Mouse (Mus musculus) CH12.LX (cell line): Measurements from ENCODE around the gene Mybpc1. TPM values are rescaled to one million over a fixed set of nuclear protein-coding genes. Genes with fewer than 3 reads are reported as not detected.
A peak's percentile ranks its signal among the peaks of the same experiment; 100 is the strongest.

Source experiments
- DNase-seq: peaks from one replicate; pipeline ENCODE4 v3.0.0-alpha.2; 2013; ENCODE audit errors: extremely low read depth
- H3K27ac ChIP-seq: 2 replicates; pipeline ENCODE4 v1.5.1; 2012; ENCODE audit warnings: low read depth, mild to moderate bottlenecking, control low read depth, moderate library complexity; ENCODE audit not compliant: insufficient read depth
- H3K27me3 ChIP-seq: replicated peaks from 2 replicates; pipeline ENCODE3; 2012; ENCODE audit warnings: inconsistent platforms
- H3K36me3 ChIP-seq, 2 experiments: replicated peaks in 1 of 2; 2 replicates each; pipeline versions ENCODE3 to v1.6.1; 2012; ENCODE audit warnings: inconsistent platforms in 1 of 2, low read length in 1 of 2, mild to moderate bottlenecking in 1 of 2, mixed read lengths in 1 of 2, moderate library complexity in 1 of 2; ENCODE audit not compliant: control insufficient read depth in 1 of 2, insufficient read depth in 1 of 2
- H3K4me1 ChIP-seq, 2 experiments: 2 replicates each; pipeline ENCODE4 v1.6.1; 2012; ENCODE audit warnings: inconsistent platforms in 1 of 2, moderate library complexity in 1 of 2; ENCODE audit not compliant: insufficient read depth in 2 of 2, control insufficient read depth in 1 of 2
- H3K4me2 ChIP-seq: 2 replicates; pipeline ENCODE4 v1.6.1; 2012; ENCODE audit warnings: low read depth, mild to moderate bottlenecking, control low read depth; ENCODE audit not compliant: poor library complexity, insufficient read depth, severe bottlenecking
- H3K4me3 ChIP-seq, 3 experiments: fragments of 150-350 bp in 1 of 3; sonication (generic) in 1 of 3; replicated peaks in 1 of 3; 2 replicates each; pipeline versions ENCODE3 to v1.5.1; 2011 to 2012; ENCODE audit warnings: low read depth in 2 of 3, low read length in 2 of 3, mild to moderate bottlenecking in 2 of 3, moderate library complexity in 2 of 3, control low read depth in 1 of 3, improper control_type of control experiment in 1 of 3, inconsistent platforms in 1 of 3, mixed read lengths in 1 of 3; ENCODE audit not compliant: poor library complexity in 1 of 3
- H3K79me2 ChIP-seq: replicated peaks from 2 replicates; pipeline ENCODE4 v1.6.1; 2012; ENCODE audit warnings: mild to moderate bottlenecking, moderate library complexity; ENCODE audit not compliant: control insufficient read depth, poor library complexity, insufficient read depth, severe bottlenecking; ENCODE audit errors: extremely low read depth
- H3K9ac ChIP-seq: 2 replicates; pipeline ENCODE4 v1.6.1; 2012; ENCODE audit warnings: low read depth, mild to moderate bottlenecking, control low read depth, moderate library complexity; ENCODE audit not compliant: insufficient read depth
- H3K9me3 ChIP-seq: replicated peaks from 2 replicates; pipeline ENCODE3; 2012; ENCODE audit warnings: low read length, inconsistent platforms, mixed read lengths
- BHLHE40 ChIP-seq: IDR thresholded peaks from 2 replicates; pipeline ENCODE4 v1.6.1; 2011; ENCODE audit warnings: mild to moderate bottlenecking, low read depth, low read length, improper control_type of control experiment
- E2F4 ChIP-seq: IDR thresholded peaks from 2 replicates; pipeline ENCODE4 v1.6.1; 2011; ENCODE audit warnings: low read depth, low read length, improper control_type of control experiment; ENCODE audit not compliant: insufficient replicate concordance
- ETS1 ChIP-seq: conservative IDR thresholded peaks from 2 replicates; pipeline ENCODE4 v1.6.1; 2012; ENCODE audit warnings: low read depth, mild to moderate bottlenecking, inconsistent platforms, low read length, improper control_type of control experiment, moderate library complexity
- GABPA ChIP-seq: IDR thresholded peaks from 2 replicates; pipeline ENCODE4 v1.6.1; 2012; ENCODE audit warnings: low read depth, low read length, improper control_type of control experiment, inconsistent platforms; ENCODE audit not compliant: insufficient replicate concordance
- JUN ChIP-seq: IDR thresholded peaks from 2 replicates; pipeline ENCODE4 v1.6.1; 2011; ENCODE audit warnings: low read depth, mild to moderate bottlenecking, low read length, improper control_type of control experiment, moderate library complexity; ENCODE audit not compliant: insufficient read depth
- MAFK ChIP-seq: IDR thresholded peaks from 2 replicates; pipeline ENCODE4 v1.6.1; 2011; ENCODE audit warnings: low read length, improper control_type of control experiment; ENCODE audit not compliant: insufficient replicate concordance
- MAZ ChIP-seq: IDR thresholded peaks from 2 replicates; pipeline ENCODE4 v1.6.1; 2012; ENCODE audit warnings: low read depth, mild to moderate bottlenecking, inconsistent platforms, low read length, improper control_type of control experiment, moderate library complexity
- NELFE ChIP-seq: IDR thresholded peaks from 2 replicates; pipeline ENCODE4 v1.6.1; 2011; ENCODE audit warnings: low read depth, low read length, improper control_type of control experiment
- PAX5 ChIP-seq: IDR thresholded peaks from 2 replicates; pipeline ENCODE4 v1.6.1; 2012; ENCODE audit warnings: low read length, inconsistent platforms, mixed read lengths
- POLR2AphosphoS2 ChIP-seq: IDR thresholded peaks from 2 replicates; pipeline ENCODE4 v1.6.1; 2011; ENCODE audit warnings: low read depth, low read length, improper control_type of control experiment
- SMC3 ChIP-seq: IDR thresholded peaks from 2 replicates; pipeline ENCODE4 v1.6.1; 2011; ENCODE audit warnings: low read depth, low read length, improper control_type of control experiment
- TCF12 ChIP-seq: IDR thresholded peaks from 2 replicates; pipeline ENCODE4 v1.6.1; 2014; ENCODE audit warnings: low read depth, mild to moderate bottlenecking, inconsistent platforms, low read length, improper control_type of control experiment
- USF1 ChIP-seq: IDR thresholded peaks from 2 replicates; pipeline ENCODE4 v1.6.1; 2014; ENCODE audit warnings: low read depth, mild to moderate bottlenecking, inconsistent platforms, low read length, improper control_type of control experiment
- USF2 ChIP-seq: conservative IDR thresholded peaks from 2 replicates; pipeline ENCODE4 v1.6.1; 2011; ENCODE audit warnings: low read depth, low read length, improper control_type of control experiment
- ZKSCAN1 ChIP-seq: IDR thresholded peaks from 2 replicates; pipeline ENCODE4 v1.6.1; 2012; ENCODE audit warnings: low read depth, inconsistent platforms, low read length, improper control_type of control experiment, borderline replicate concordance
- ZNF384 ChIP-seq: IDR thresholded peaks from 2 replicates; pipeline ENCODE4 v1.6.1; 2012; ENCODE audit warnings: low read depth, low read length, improper control_type of control experiment, inconsistent platforms
- dilution Hi-C: fragments of 300-500 bp; cut with MboI; formaldehyde crosslinking; loops from 2 replicates; pipeline ENCODE4 v1.14.3; 2020; ENCODE audit warnings: low sequenced_read_pairs; ENCODE audit not compliant: extremely low pct_unique_long_range_greater_than_20kb, extremely low pct_ligation_motif_present
- in situ Hi-C: fragments of 300-500 bp; cut with MboI; formaldehyde crosslinking; loops from 3 replicates; pipeline ENCODE4 v1.14.3; 2019; ENCODE audit warnings: low sequenced_read_pairs, low pct_ligation_motif_present, low pct_unique_long_range_greater_than_20kb, mixed read lengths
- polyA plus RNA-seq: library from polyadenylated mRNA; unstranded; fragments of >175 nt; gene quantifications from 2 replicates; pipeline ENCODE4 v1.2.1, GENCODE M21; 2012; ENCODE audit warnings: low read depth; ENCODE audit not compliant: insufficient read length
- total RNA-seq, 2 experiments: library from RNA; depleted of rRNA; stranded (reverse); fragments of 300-350 nt in 1 of 2; fragments of >200 nt in 1 of 2; gene quantifications; 2 replicates each; pipeline ENCODE4 v1.2.3; 2012 to 2014

Mybpc1 gene
- total and polyA plus RNA-seq, 3 experiments = not detected

DNA sequence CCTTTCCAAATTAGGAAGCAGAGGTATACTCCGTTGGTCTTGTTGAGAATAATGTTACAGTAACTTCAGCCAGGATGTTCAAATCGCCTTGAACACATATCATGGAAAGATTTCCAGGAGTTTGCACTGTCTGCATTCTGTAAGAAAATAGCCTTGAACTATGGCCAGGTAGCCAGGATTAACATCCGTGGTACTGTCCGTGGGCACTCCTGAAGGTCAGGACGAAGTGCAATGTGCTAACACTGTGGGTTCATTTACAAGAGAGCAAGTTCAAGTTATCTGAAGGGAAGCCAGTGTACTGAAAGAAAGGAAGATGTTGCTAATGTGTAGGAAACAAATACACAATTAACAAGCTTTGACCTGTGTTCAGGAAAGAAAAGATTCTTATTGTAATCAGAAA lies 24.2 kb downstream of the Mybpc1 start:
- Histone ChIP-seq H3K9ac (no peak overlapping the region), H3K79me2 (no peaks in the 10 kb centered on the region), H3K4me1 (peaks cover 0 to 16% of the 10 kb centered on the region in 2 experiments; a peak in 2 of 4 replicates), H3K27me3 (no peaks in the 10 kb centered on the region), H3K9me3 (no peaks in the 10 kb centered on the region), H3K36me3 (no peaks in the 10 kb centered on the region), H3K27ac (no peak overlapping the region), H3K4me2 (no peak overlapping the region), H3K4me3 (no peak overlapping the region)
- TF ChIP-seq JUN = no peak
- no peak for TF ChIP-seq MAZ
- TF ChIP-seq TCF12 = no peak
- no peak for TF ChIP-seq E2F4
- TF ChIP-seq ZNF384 = no peak
- no peak for TF ChIP-seq POLR2AphosphoS2
- no peak for TF ChIP-seq MAFK
- TF ChIP-seq PAX5 = no peak
- no peak for TF ChIP-seq USF1
- TF ChIP-seq ETS1 = no peak
- TF ChIP-seq GABPA = no peak
- no peak for TF ChIP-seq USF2
- no peak for TF ChIP-seq SMC3
- no peak for TF ChIP-seq NELFE
- TF ChIP-seq ZKSCAN1 = no peak
- dilution Hi-C loops = no loop called here
- DNase-seq = no peak
- in situ Hi-C loops = loop anchor here (10.0 to 25.0 kb wide), 2 partner anchors 156 to 218 kb away; no protein-coding TSS in a partner anchor

DNA sequence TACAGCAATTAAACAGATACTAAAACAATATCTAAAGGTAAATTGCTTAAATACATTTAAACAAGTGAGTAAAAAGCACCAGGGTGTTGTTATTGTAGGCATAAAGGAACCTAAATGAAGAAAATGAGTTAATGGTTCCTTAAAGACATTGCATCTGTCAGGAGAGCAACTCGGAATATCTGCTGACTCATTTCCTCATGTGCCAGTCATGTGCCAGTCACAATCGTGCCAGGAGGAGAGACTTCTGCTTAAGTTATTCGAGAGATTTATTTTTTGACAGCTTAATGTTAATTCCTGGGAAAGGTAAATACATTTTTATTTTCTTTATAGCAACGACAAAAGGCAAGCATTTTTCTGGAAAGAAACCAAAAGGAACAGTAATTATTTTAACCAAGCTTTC lies 26.3 kb downstream of the Mybpc1 start:
- TF ChIP-seq BHLHE40 (peak; percentile 62), MAZ (no peak)
- dilution Hi-C loops = no loop called here

More for the DNA sequence above, 26.3 kb downstream of the Mybpc1 start:
- H3K36me3 ChIP-seq = no peaks in the 10 kb centered on the region
- no peak for DNase-seq
- no peaks in the 10 kb centered on the region for H3K79me2 ChIP-seq
- H3K27me3 ChIP-seq = no peaks in the 10 kb centered on the region
- no peak overlapping the region for H3K4me3 ChIP-seq
- H3K27ac ChIP-seq = no peak overlapping the region
- peaks cover 6 to 7% of the 10 kb centered on the region in 2 experiments; a peak in 3 of 4 replicates for H3K4me1 ChIP-seq
- no peaks in the 10 kb centered on the region for H3K9me3 ChIP-seq
- H3K9ac ChIP-seq = no peak overlapping the region
- H3K4me2 ChIP-seq = no peak overlapping the region
- in situ Hi-C loops = loop anchor here (25.0 kb wide), 1 partner anchor 216 kb away; no protein-coding TSS in a partner anchor
